Mouse (Mus musculus) stomach, embryonic 16.5 days (tissue): Measurements from ENCODE around the gene Slc24a3. TPM values are rescaled to one million over a fixed set of nuclear protein-coding genes. Genes with fewer than 3 reads are reported as not detected.

Source experiments
- ATAC-seq: fragments of 200-750 bp; cut with Nextera tagmentation; 2 replicates; pipeline ENCODE4 v1.8.0; 2017; ENCODE audit warnings: moderate number of reproducible peaks, moderate TSS enrichment; ENCODE audit not compliant: insufficient read depth, low FRiP score
- H3K27ac ChIP-seq: fragments of 300-500 bp; sonication (generic); 2 replicates; pipeline ENCODE4 v1.5.1; 2014; ENCODE audit warnings: low read length
- H3K27me3 ChIP-seq: fragments of 300-500 bp; sonication (generic); 2 replicates; pipeline ENCODE4 v1.6.1; 2014; ENCODE audit warnings: low read length, control low read depth, mixed read lengths; ENCODE audit not compliant: control insufficient read depth, insufficient read depth
- H3K36me3 ChIP-seq: fragments of 300-500 bp; sonication (generic); 2 replicates; pipeline ENCODE4 v1.6.1; 2014; ENCODE audit warnings: low read length; ENCODE audit not compliant: control insufficient read depth, insufficient read depth
- H3K4me1 ChIP-seq: fragments of 300-500 bp; sonication (generic); 2 replicates; pipeline ENCODE4 v1.6.1; 2014; ENCODE audit warnings: low read length, control low read depth, mixed read lengths; ENCODE audit not compliant: control insufficient read depth, insufficient read depth
- H3K4me2 ChIP-seq: fragments of 300-500 bp; sonication (generic); 2 replicates; pipeline ENCODE4 v1.6.1; 2014; ENCODE audit warnings: low read depth, low read length, mixed read lengths
- H3K4me3 ChIP-seq: fragments of 300-500 bp; sonication (generic); replicated peaks from 2 replicates; pipeline ENCODE4 v1.5.1; 2014; ENCODE audit warnings: mild to moderate bottlenecking, low read length
- H3K9ac ChIP-seq: fragments of 300-500 bp; sonication (generic); 2 replicates; pipeline ENCODE4 v1.6.1; 2014; ENCODE audit warnings: low read length
- H3K9me3 ChIP-seq: fragments of 300-500 bp; sonication (generic); replicated peaks from 2 replicates; pipeline ENCODE4 v1.6.1; 2016; ENCODE audit warnings: low read length, control low read depth; ENCODE audit not compliant: control insufficient read depth
- WGBS: fragments of 180-500 bp; shearing (Covaris S2); extraction: QIAGEN DNeasy Blood & Tissue Kit; methylation state at CpG from one replicate; pipeline ENCODE4 v1.1.7; 2014; 5-methylcytosine and 5-hydroxymethylcytosine counted together
- polyA plus RNA-seq: library from polyadenylated mRNA; unstranded; fragments of >200 nt; fragmentation: Nextera tagmentation; extraction: Ambion mirVana; gene quantifications from 2 replicates; pipeline ENCODE4 v1.2.1, GENCODE M21; 2015

Gene Slc24a3
- polyA plus RNA-seq, 1 experiment from 2014 or later: 3.4 TPM

DNA sequence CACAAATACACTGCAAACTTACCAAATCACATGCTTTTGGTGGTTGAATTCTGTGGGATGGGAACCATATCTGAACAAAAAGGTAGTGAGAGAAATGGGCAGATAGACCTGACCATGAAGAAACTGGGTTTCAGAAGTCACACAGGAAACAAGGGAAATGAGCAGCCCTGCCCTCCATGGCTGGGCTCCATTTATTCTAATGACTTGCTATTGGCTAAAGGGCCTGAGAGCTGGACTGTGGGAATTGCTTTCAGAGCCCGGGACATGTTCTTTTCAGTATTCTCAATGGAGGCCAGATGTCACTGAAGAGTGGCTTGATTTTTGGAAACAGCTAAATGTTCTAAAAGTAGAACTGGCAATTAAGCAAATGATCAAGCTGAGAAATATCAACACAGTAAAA, 120.9 kb downstream of the Slc24a3 start:
- Histone ChIP-seq H3K4me3 (no peak overlapping the region), H3K27me3 (no peaks in the 10 kb centered on the region), H3K27ac (no peak overlapping the region), H3K9ac (no peak overlapping the region), H3K4me1 (no peaks in the 10 kb centered on the region), H3K9me3 (no peaks in the 10 kb centered on the region), H3K36me3 (no peaks in the 10 kb centered on the region), H3K4me2 (no peak overlapping the region)
- ATAC-seq: no peak
- WGBS: 65% methylated on average over 1 of the region's 1 CpGs

- H3K4me3 ChIP-seq: no peak overlapping the region
- no peak for ATAC-seq
- H3K27me3 ChIP-seq: no peaks in the 10 kb centered on the region
- WGBS: 12% methylated on average over 2 of the region's 2 CpGs
- no peaks in the 10 kb centered on the region for H3K4me1 ChIP-seq
- no peak overlapping the region for H3K9ac ChIP-seq
- H3K27ac ChIP-seq: no peak overlapping the region
- H3K36me3 ChIP-seq: no peaks in the 10 kb centered on the region
- H3K4me2 ChIP-seq: no peak overlapping the region
- H3K9me3 ChIP-seq: no peaks in the 10 kb centered on the region
Observed at GRCm38 (mm10) chr2:145291473-145291872, 123.9 kb downstream of the Slc24a3 start.

GRCm38 (mm10) chr2:145292196-145292595, 124.6 kb downstream of the Slc24a3 start:
- Histone ChIP-seq H3K4me1 (no peaks in the 10 kb centered on the region), H3K9ac (no peak overlapping the region), H3K27ac (no peak overlapping the region), H3K9me3 (no peaks in the 10 kb centered on the region), H3K27me3 (no peaks in the 10 kb centered on the region), H3K36me3 (no peaks in the 10 kb centered on the region), H3K4me2 (no peak overlapping the region), H3K4me3 (no peak overlapping the region)
- 95% methylated on average over 1 of the region's 1 CpGs for WGBS
- ATAC-seq: no peak

DNA sequence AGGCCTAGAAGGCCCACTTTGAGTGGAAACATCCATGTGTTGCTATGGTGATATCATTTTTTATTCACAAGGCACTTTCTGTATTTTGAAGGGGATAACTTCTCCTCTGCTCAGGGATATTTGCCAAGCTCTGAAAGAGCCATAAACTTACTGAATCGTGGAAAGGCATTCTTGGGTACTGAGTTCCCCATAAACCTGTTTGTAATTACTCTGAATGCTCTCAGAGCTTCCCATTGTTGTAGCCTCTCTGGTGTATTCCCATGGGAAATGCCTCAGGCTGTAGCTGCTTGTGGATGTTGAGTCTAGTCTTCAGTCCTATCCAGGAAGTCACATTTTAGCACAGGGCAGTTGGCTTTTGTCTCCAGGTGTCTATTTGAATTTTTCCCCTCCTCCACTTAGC, 125.3 kb downstream of the Slc24a3 start:
- Histone ChIP-seq H3K4me1 (no peaks in the 10 kb centered on the region), H3K4me2 (no peak overlapping the region), H3K4me3 (no peak overlapping the region), H3K9me3 (no peaks in the 10 kb centered on the region), H3K9ac (no peak overlapping the region), H3K27ac (no peak overlapping the region), H3K27me3 (no peaks in the 10 kb centered on the region), H3K36me3 (no peaks in the 10 kb centered on the region)
- 19% methylated on average over 1 of the region's 1 CpGs for WGBS
- ATAC-seq: no peak

DNA sequence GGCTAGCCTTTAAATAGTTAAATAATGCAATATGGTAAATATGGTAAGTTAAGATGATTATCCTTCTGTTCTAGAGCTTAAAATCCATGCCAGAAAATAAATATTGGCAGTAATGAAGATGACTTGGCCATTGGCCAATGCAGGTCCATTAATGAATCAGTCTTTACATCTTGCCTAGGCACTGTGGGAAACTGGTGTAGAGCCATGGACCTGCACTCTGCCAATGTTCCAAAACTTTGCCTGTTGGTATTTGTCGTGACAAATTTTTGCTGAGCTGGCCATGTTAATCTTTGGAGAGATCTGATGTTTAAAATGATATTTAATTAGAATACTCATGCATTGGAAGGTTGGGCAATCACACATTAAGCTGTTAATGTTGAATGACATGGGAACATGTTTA, 129.4 kb downstream of the Slc24a3 start:
- no peak overlapping the region for H3K4me2 ChIP-seq
- H3K27ac ChIP-seq: no peak overlapping the region
- H3K4me3 ChIP-seq: no peak overlapping the region
- H3K4me1 ChIP-seq: no peaks in the 10 kb centered on the region
- H3K36me3 ChIP-seq: no peaks in the 10 kb centered on the region
- no peak for ATAC-seq
- no peaks in the 10 kb centered on the region for H3K27me3 ChIP-seq
- H3K9ac ChIP-seq: no peak overlapping the region
- 83% methylated on average over 1 of the region's 1 CpGs for WGBS
- H3K9me3 ChIP-seq: no peaks in the 10 kb centered on the region

DNA sequence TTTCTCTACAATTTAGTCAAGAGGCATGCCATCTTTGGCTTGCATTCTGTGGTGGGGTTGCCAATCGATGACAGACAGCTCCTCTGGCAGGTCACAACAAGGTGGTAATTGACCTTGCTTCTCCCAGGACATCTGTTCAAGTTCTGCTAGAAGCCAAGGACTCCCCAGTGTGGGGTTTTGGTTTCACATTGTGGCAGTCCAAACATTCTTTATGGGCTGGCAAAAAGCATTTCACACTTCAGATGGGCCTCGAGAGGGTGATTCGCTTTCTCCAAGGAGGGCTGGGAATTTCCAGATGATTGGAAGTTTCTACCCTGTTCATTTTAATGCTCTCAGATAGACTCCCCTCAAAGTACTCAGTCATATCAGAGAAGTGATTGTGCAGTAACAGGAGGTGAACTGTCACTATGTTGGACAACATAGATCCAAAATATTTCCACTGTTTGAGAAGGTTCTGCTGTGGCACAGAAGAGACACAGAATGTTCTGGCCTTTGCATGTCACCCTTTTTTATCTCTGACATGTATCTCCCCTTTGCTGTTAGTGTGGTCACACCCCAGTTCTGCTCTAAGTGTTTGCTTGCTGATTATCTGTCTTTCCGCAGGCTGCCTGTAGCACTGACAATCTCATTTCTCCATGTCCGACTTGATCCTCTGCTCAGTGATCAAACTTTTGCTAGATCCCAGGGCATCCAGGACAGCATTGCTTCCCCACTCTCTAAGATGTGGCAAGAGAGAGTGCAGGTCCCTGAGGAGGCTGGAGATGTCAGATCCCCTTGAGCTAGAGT, 132.6 kb downstream of the Slc24a3 start:
- no peaks in the 10 kb centered on the region for H3K36me3 ChIP-seq
- H3K9me3 ChIP-seq: no peaks in the 10 kb centered on the region
- ATAC-seq: no peak
- no peak overlapping the region for H3K27ac ChIP-seq
- no peaks in the 10 kb centered on the region for H3K27me3 ChIP-seq
- H3K9ac ChIP-seq: no peak overlapping the region
- no peak overlapping the region for H3K4me2 ChIP-seq
- H3K4me1 ChIP-seq: no peaks in the 10 kb centered on the region
- 71% methylated on average over 5 of the region's 5 CpGs for WGBS
- no peak overlapping the region for H3K4me3 ChIP-seq

- H3K4me2 ChIP-seq: no peak overlapping the region
- no peaks in the 10 kb centered on the region for H3K27me3 ChIP-seq
- 34% methylated on average over 2 of the region's 2 CpGs for WGBS
- no peaks in the 10 kb centered on the region for H3K4me1 ChIP-seq
- H3K9me3 ChIP-seq: no peaks in the 10 kb centered on the region
- H3K36me3 ChIP-seq: no peaks in the 10 kb centered on the region
- no peak overlapping the region for H3K9ac ChIP-seq
- no peak overlapping the region for H3K4me3 ChIP-seq
- H3K27ac ChIP-seq: no peak overlapping the region
- ATAC-seq: no peak
Observed at GRCm38 (mm10) chr2:145307231-145307883, 139.8 kb downstream of the Slc24a3 start.

- Histone ChIP-seq H3K4me2 (no peak overlapping the region), H3K4me1 (no peaks in the 10 kb centered on the region), H3K27ac (no peak overlapping the region), H3K36me3 (no peaks in the 10 kb centered on the region), H3K9me3 (no peaks in the 10 kb centered on the region), H3K27me3 (no peaks in the 10 kb centered on the region), H3K4me3 (no peak overlapping the region), H3K9ac (no peak overlapping the region)
- 31% methylated on average over 2 of the region's 2 CpGs for WGBS
- ATAC-seq: no peak
Observed at GRCm38 (mm10) chr2:145318916-145319315, 151.4 kb downstream of the Slc24a3 start.

- no peaks in the 10 kb centered on the region for H3K4me1 ChIP-seq
- no peak overlapping the region for H3K9ac ChIP-seq
- ATAC-seq: no peak
- no peak overlapping the region for H3K27ac ChIP-seq
- H3K9me3 ChIP-seq: no peaks in the 10 kb centered on the region
- H3K4me3 ChIP-seq: no peak overlapping the region
- H3K4me2 ChIP-seq: no peak overlapping the region
- no peaks in the 10 kb centered on the region for H3K27me3 ChIP-seq
- no peaks in the 10 kb centered on the region for H3K36me3 ChIP-seq
- 87% methylated on average over 3 of the region's 3 CpGs for WGBS
Observed at GRCm38 (mm10) chr2:145321287-145321686, 153.7 kb downstream of the Slc24a3 start.
